Mouse (Mus musculus) forebrain, embryonic 16.5 days (tissue): ENCODE results near the gene Ptch2. TPM values are rescaled to one million over a fixed set of nuclear protein-coding genes. Genes with fewer than 3 reads are reported as not detected.

Experiments used
- ATAC-seq: fragments of 200-750 bp; cut with Nextera tagmentation; 2 replicates; pipeline ENCODE4 v1.8.0; 2017; ENCODE audit warnings: mild to moderate bottlenecking, moderate library complexity
- H3K27ac ChIP-seq: fragments of 300-500 bp; sonication (generic); 2 replicates; pipeline ENCODE4 v1.5.1; 2014; ENCODE audit warnings: low read length, control low read depth
- H3K27me3 ChIP-seq: fragments of 300-500 bp; sonication (generic); replicated peaks from 2 replicates; pipeline ENCODE4 v1.6.1; 2014; ENCODE audit warnings: low read length; ENCODE audit not compliant: control insufficient read depth, insufficient read depth
- H3K36me3 ChIP-seq: fragments of 300-500 bp; sonication (generic); 2 replicates; pipeline ENCODE4 v1.6.1; 2014; ENCODE audit not compliant: control insufficient read depth, insufficient read depth
- H3K4me1 ChIP-seq: fragments of 300-500 bp; sonication (generic); replicated peaks from 2 replicates; pipeline ENCODE4 v1.6.1; 2014; ENCODE audit warnings: low read length; ENCODE audit not compliant: control insufficient read depth, insufficient read depth
- H3K4me2 ChIP-seq: fragments of 300-500 bp; sonication (generic); 2 replicates; pipeline ENCODE4 v1.6.1; 2014; ENCODE audit warnings: mild to moderate bottlenecking, low read length, control low read depth
- H3K4me3 ChIP-seq: fragments of 300-500 bp; sonication (generic); replicated peaks from 2 replicates; pipeline ENCODE4 v1.5.1; 2014; ENCODE audit warnings: mild to moderate bottlenecking, low read length, control low read depth
- H3K9ac ChIP-seq: fragments of 300-500 bp; sonication (generic); replicated peaks from 2 replicates; pipeline ENCODE4 v1.6.1; 2014; ENCODE audit warnings: low read depth, low read length, control low read depth
- H3K9me3 ChIP-seq: fragments of 300-500 bp; sonication (generic); 2 replicates; pipeline ENCODE4 v1.6.1; 2016; ENCODE audit warnings: low read length; ENCODE audit not compliant: control insufficient read depth
- WGBS: fragments of 180-500 bp; shearing (Covaris S2); extraction: QIAGEN DNeasy Blood & Tissue Kit; methylation state at CpG from one replicate; pipeline ENCODE4 v1.1.7; 2014; 5-methylcytosine and 5-hydroxymethylcytosine counted together
- polyA plus RNA-seq: library from polyadenylated mRNA; unstranded; fragments of >200 nt; fragmentation: Nextera tagmentation; extraction: Ambion mirVana; gene quantifications from 2 replicates; pipeline ENCODE4 v1.2.1, GENCODE M21; 2015

Ptch2 gene
- polyA plus RNA-seq, 1 experiment from 2014 or later: 5.5 TPM

- no peak overlapping the region for H3K9ac ChIP-seq
- H3K36me3 ChIP-seq: peaks cover 24% of the 10 kb centered on the region
- H3K4me1 ChIP-seq: no peaks in the 10 kb centered on the region
- ATAC-seq: no peak
- H3K9me3 ChIP-seq: no peaks in the 10 kb centered on the region
- H3K27me3 ChIP-seq: no peaks in the 10 kb centered on the region
- H3K4me3 ChIP-seq: no peak overlapping the region
- no peak overlapping the region for H3K27ac ChIP-seq
- H3K4me2 ChIP-seq: no peak overlapping the region
- WGBS: 94% methylated on average over 7 of the region's 7 CpGs
Observed at GRCm38 (mm10) chr4:117068035-117068434, 27.8 kb upstream of the Ptch2 start.

GRCm38 (mm10) chr4:117069647-117070046 is 26.2 kb upstream of the Ptch2 start:
- Histone ChIP-seq H3K9me3 (no peaks in the 10 kb centered on the region), H3K9ac (no peak overlapping the region), H3K36me3 (peaks cover 24% of the 10 kb centered on the region), H3K4me3 (no peak overlapping the region), H3K4me1 (no peaks in the 10 kb centered on the region), H3K4me2 (no peak overlapping the region), H3K27ac (no peak overlapping the region), H3K27me3 (no peaks in the 10 kb centered on the region)
- WGBS: 94% methylated on average over 1 of the region's 1 CpGs
- ATAC-seq: no peak

DNA sequence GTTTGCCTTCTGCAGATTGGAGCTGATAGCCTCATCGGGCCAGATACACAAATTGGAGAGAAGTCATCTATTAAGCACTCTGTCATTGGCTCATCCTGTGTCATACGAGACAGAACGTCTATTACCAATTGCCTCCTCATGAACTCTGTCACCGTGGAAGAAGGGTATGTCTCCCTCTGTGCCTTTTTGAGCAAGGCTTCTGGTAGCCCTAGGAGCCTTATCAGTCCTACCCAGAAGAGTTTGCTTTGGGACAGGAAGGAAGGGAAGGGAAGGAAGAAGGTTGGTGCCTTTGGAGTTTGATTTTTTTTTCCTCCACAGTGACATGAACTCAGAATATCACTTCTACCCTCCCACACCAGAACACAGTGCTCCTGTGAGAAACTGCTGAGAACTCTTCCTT is 25.3 kb upstream of the Ptch2 start:
- Histone ChIP-seq H3K36me3 (peaks cover 20% of the 10 kb centered on the region), H3K4me2 (no peak overlapping the region), H3K9ac (no peak overlapping the region), H3K9me3 (no peaks in the 10 kb centered on the region), H3K27me3 (no peaks in the 10 kb centered on the region), H3K27ac (no peak overlapping the region), H3K4me3 (no peak overlapping the region), H3K4me1 (no peaks in the 10 kb centered on the region)
- no peak for ATAC-seq
- 92% methylated on average over 4 of the region's 4 CpGs for WGBS

DNA sequence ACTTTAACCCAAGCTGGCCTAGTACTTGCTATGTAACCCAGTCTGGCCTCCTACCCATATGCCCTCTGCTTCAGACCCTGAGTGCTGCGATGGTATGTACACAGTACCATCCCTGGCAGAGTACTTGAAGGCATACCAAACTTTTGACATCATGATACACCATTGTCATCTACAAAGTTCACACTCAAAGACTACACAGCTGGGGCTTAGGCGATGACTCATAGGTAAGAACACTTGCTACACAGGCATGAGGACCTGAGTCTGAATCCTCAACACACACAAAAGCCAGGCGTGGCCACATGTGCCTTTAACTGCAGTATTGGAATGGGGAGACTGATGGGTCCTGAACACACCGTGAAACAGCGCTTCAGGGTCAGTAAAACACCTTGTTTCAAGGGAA is 24.7 kb upstream of the Ptch2 start:
- H3K4me1 ChIP-seq: no peaks in the 10 kb centered on the region
- no peak overlapping the region for H3K4me3 ChIP-seq
- peaks cover 16% of the 10 kb centered on the region for H3K36me3 ChIP-seq
- H3K9me3 ChIP-seq: no peaks in the 10 kb centered on the region
- H3K27ac ChIP-seq: no peak overlapping the region
- H3K4me2 ChIP-seq: no peak overlapping the region
- H3K9ac ChIP-seq: no peak overlapping the region
- no peaks in the 10 kb centered on the region for H3K27me3 ChIP-seq
- WGBS: 95% methylated on average over 5 of the region's 5 CpGs
- ATAC-seq: no peak

- 79% methylated on average over 7 of the region's 7 CpGs for WGBS
- Histone ChIP-seq H3K9me3 (no peaks in the 10 kb centered on the region), H3K4me1 (no peaks in the 10 kb centered on the region), H3K4me3 (no peak overlapping the region), H3K4me2 (no peak overlapping the region), H3K27ac (no peak overlapping the region), H3K36me3 (0 out of 2 replicates have a peak, but pooled peaks cover 2% of the 10 kb centered on the region), H3K9ac (no peak overlapping the region), H3K27me3 (no peaks in the 10 kb centered on the region)
- ATAC-seq: no peak
Observed at GRCm38 (mm10) chr4:117087948-117088640, 7.8 kb upstream of the Ptch2 start.

DNA sequence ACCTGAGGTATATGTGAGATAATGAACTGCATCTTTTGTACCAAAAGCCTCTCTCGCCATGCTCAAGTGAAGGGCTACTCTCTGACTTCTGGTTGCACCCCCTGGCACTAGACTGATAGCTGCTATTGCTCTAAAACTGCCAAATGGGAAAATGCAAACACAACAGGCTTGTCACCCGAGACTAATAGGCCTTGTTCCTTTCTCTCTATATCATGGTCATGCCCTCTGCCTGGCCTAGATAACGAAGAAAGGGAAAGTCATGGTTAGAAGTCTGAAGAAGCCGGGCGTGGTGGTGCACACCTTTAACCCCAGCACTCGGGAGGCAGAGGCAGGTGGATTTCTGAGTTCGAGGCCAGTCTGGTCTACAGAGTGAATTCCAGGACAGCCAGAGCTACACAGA is 5.3 kb upstream of the Ptch2 start:
- H3K4me2 ChIP-seq: no peak overlapping the region
- no peaks in the 10 kb centered on the region for H3K9me3 ChIP-seq
- H3K4me3 ChIP-seq: no peak overlapping the region
- no peak overlapping the region for H3K27ac ChIP-seq
- no peak for ATAC-seq
- H3K9ac ChIP-seq: no peak overlapping the region
- WGBS: 83% methylated on average over 7 of the region's 7 CpGs
- no peaks in the 10 kb centered on the region for H3K27me3 ChIP-seq
- peaks cover 4% of the 10 kb centered on the region; the same call in 1 of the 2 replicates for H3K4me1 ChIP-seq
- H3K36me3 ChIP-seq: 0 out of 2 replicates have a peak, but pooled peaks cover 2% of the 10 kb centered on the region

GRCm38 (mm10) chr4:117094626-117095361 is 1.1 kb upstream of the Ptch2 start:
- H3K9ac ChIP-seq: no peak overlapping the region
- no peak overlapping the region for H3K27ac ChIP-seq
- WGBS: 85% methylated on average over 3 of the region's 3 CpGs
- no peaks in the 10 kb centered on the region for H3K36me3 ChIP-seq
- no peak overlapping the region for H3K4me2 ChIP-seq
- no peak for ATAC-seq
- no peaks in the 10 kb centered on the region for H3K9me3 ChIP-seq
- H3K4me3 ChIP-seq: no peak overlapping the region
- H3K27me3 ChIP-seq: no peaks in the 10 kb centered on the region; the same call in 1 of the 2 replicates
- peaks cover 10% of the 10 kb centered on the region for H3K4me1 ChIP-seq

GRCm38 (mm10) chr4:117096666-117097065 is 791 bp downstream of the Ptch2 start:
- H3K27ac ChIP-seq: no peak overlapping the region
- peak overlapping the region; percentile 50 for H3K4me3 ChIP-seq
- no peaks in the 10 kb centered on the region for H3K9me3 ChIP-seq
- H3K4me2 ChIP-seq: peak overlapping the region; percentile 76
- H3K36me3 ChIP-seq: no peaks in the 10 kb centered on the region
- no peak for ATAC-seq
- 16% methylated on average over 5 of the region's 5 CpGs for WGBS
- peak overlapping the region; percentile 59 for H3K9ac ChIP-seq
- peaks cover 10% of the 10 kb centered on the region for H3K4me1 ChIP-seq
- no peaks in the 10 kb centered on the region; the same call in 1 of the 2 replicates for H3K27me3 ChIP-seq

- Histone ChIP-seq H3K4me2 (no peak overlapping the region), H3K27ac (no peak overlapping the region), H3K9ac (no peak overlapping the region), H3K36me3 (no peaks in the 10 kb centered on the region), H3K4me3 (no peak overlapping the region), H3K9me3 (no peaks in the 10 kb centered on the region), H3K27me3 (no peaks in the 10 kb centered on the region; the same call in 1 of the 2 replicates), H3K4me1 (peaks cover 10% of the 10 kb centered on the region)
- WGBS: 62% methylated on average over 8 of the region's 8 CpGs
- no peak for ATAC-seq
Observed at GRCm38 (mm10) chr4:117097969-117098763, 2.3 kb downstream of the Ptch2 start.
